Mouse (Mus musculus) thymus, adult 2 months (tissue): ENCODE results near the gene Akap3.

Experiments used
- CTCF ChIP-seq: fragments of 200-500 bp; IDR thresholded peaks from 2 replicates; pipeline ENCODE4 v1.5.1; 2012; ENCODE audit warnings: mild to moderate bottlenecking, control low read depth, low read length, moderate library complexity, borderline replicate concordance; ENCODE audit not compliant: control insufficient read depth, poor library complexity, insufficient read depth; ENCODE audit errors: extremely low read depth
- POLR2A ChIP-seq: fragments of 200-500 bp; IDR thresholded peaks from 2 replicates; pipeline ENCODE4 v1.6.1; 2012; ENCODE audit warnings: mild to moderate bottlenecking, low read length, control low read depth, moderate library complexity; ENCODE audit not compliant: control insufficient read depth, poor library complexity, insufficient read depth; ENCODE audit errors: extremely low read depth

DNA sequence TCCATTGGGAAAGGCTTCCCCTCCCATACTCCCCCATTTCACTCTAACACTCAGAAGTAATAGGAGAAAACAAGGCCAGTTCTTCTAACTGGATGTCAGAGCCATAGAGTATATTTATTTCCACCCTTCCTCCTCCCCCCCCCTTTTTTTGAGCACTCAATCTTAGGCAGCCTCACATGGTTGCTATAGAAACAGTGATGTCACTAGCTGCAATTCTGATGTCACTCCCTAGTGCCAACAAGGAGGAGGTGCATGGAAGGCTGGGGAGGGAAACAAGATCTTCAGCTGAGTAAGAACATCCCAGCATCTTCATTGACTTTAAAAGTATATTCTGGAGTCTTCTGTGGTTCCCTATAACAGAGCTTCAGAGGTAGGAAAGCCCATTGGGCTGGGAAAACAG is at the start of gene Akap3:
- TF ChIP-seq CTCF: no peak
- TF ChIP-seq POLR2A: no peak
